Mouse (Mus musculus): ENCODE data around the gene Fam178b.

GRCm38 (mm10) chr1:36587860-36588259 is 95.1 kb downstream of the Fam178b start:
- TF ChIP-seq CTCF (IDR thresholded peaks at IDR 0.05; ENCODE audit: low read depth, low read length), result no peak
- no peak for TF ChIP-seq POLR2A (IDR thresholded peaks at IDR 0.05; ENCODE audit: borderline replicate concordance, low read depth, low read length)

Data from bone marrow macrophage, adult 2 months (primary cell).